Mouse (Mus musculus): ENCODE measurements at regions not wholly inside any gene's neighbourhood (a gene's known extent, or its start where the extent isn't known, plus 50 kb on each side); places are given as distances from the start of the nearest gene placed in this dataset.

DNA sequence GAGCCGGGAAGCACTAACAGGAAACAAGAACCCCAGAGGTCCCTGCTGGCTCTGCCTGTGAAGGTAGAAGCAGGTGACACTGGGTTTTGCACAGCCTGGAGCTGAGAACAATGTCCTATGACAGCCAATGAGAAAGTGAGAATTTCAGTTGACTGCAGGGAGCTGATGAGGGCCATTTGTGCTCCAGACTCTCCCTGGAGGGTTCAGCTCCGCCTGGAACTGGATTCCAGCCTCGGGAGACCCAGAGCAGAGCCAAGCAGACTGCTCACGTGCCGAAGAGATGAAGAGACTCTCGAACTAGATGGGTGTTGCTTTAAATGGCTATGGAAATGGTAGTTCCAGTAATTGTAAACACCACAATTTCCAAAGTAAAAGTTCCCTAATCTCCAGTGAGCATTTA, 93.5 kb downstream of the Cand1 start:
- Histone ChIP-seq H3K4me2 (ENCODE audit: low read depth, low read length) (no peak overlapping the region), H3K9me3 (replicated peaks; ENCODE audit: control insufficient read depth, low read length) (no peaks in the 10 kb centered on the region), H3K27me3 (ENCODE audit: control insufficient read depth, insufficient read depth, low read length) (no peaks in the 10 kb centered on the region), H3K9ac (ENCODE audit: low read length) (no peak overlapping the region), H3K4me1 (ENCODE audit: control insufficient read depth, insufficient read depth, low read length) (no peaks in the 10 kb centered on the region), H3K36me3 (ENCODE audit: control insufficient read depth, insufficient read depth, low read length) (no peaks in the 10 kb centered on the region), H3K4me3 (replicated peaks; ENCODE audit: low read length) (no peak overlapping the region), H3K27ac (ENCODE audit: low read length) (no peak overlapping the region)
- no peak for ATAC-seq (ENCODE audit: insufficient read depth, low FRiP score)
- WGBS: 55% methylated on average over 6 of the region's 6 CpGs

DNA sequence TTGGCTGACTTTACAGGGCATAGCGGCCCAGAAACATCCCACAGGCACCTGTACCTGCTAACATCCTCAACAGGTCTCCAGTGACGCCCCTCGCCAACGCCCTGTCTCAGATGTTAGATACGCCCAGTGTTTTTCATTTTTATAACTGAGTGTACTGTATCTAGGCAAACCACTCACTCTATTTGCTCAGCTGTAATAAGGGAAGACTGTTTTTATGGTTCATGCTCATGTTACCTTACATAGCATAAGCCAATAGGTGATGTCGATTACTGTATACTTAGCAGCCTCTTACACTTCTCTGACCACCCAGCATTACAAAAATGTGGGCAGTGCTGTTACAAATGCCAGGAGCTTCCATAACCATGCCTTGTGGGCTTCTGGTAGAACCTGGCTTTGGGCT, 97.0 kb downstream of the Cand1 start:
- H3K9me3 ChIP-seq (replicated peaks; ENCODE audit: control insufficient read depth, low read length): no peaks in the 10 kb centered on the region
- WGBS: 91% methylated on average over 6 of the region's 6 CpGs
- H3K4me1 ChIP-seq (ENCODE audit: control insufficient read depth, insufficient read depth, low read length): no peaks in the 10 kb centered on the region
- no peaks in the 10 kb centered on the region for H3K27me3 ChIP-seq (ENCODE audit: control insufficient read depth, insufficient read depth, low read length)
- no peak overlapping the region for H3K27ac ChIP-seq (ENCODE audit: low read length)
- ATAC-seq (ENCODE audit: insufficient read depth, low FRiP score): no peak
- H3K9ac ChIP-seq (ENCODE audit: low read length): no peak overlapping the region
- no peak overlapping the region for H3K4me3 ChIP-seq (replicated peaks; ENCODE audit: low read length)
- no peaks in the 10 kb centered on the region for H3K36me3 ChIP-seq (ENCODE audit: control insufficient read depth, insufficient read depth, low read length)
- no peak overlapping the region for H3K4me2 ChIP-seq (ENCODE audit: low read depth, low read length)

DNA sequence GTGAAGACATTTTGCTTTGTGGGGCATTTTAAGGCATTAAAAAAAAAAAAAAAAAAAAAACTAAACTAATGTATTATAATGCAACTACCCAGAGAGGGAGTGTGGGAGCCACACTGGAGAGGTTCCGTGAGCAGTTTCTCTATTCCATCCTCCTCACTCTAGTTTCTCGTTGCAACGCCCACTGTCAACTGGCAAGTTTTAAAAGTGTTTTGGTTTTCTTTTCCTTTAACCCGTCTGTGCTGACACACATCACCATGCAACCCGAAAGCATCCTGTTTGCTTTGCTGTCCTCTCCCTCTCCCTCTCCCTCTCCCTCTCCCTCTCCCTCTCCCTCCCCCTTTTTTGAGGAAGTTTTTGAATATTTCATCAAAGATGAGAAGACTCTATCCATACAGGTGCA, 97.5 kb downstream of the Cand1 start:
- Histone ChIP-seq H3K27me3 (ENCODE audit: control insufficient read depth, insufficient read depth, low read length) (no peaks in the 10 kb centered on the region), H3K9me3 (replicated peaks; ENCODE audit: control insufficient read depth, low read length) (no peaks in the 10 kb centered on the region), H3K4me1 (ENCODE audit: control insufficient read depth, insufficient read depth, low read length) (no peaks in the 10 kb centered on the region), H3K4me2 (ENCODE audit: low read depth, low read length) (no peak overlapping the region), H3K4me3 (replicated peaks; ENCODE audit: low read length) (no peak overlapping the region), H3K27ac (ENCODE audit: low read length) (no peak overlapping the region), H3K9ac (ENCODE audit: low read length) (no peak overlapping the region), H3K36me3 (ENCODE audit: control insufficient read depth, insufficient read depth, low read length) (no peaks in the 10 kb centered on the region)
- ATAC-seq (ENCODE audit: insufficient read depth, low FRiP score): no peak
- 67% methylated on average over 5 of the region's 5 CpGs for WGBS

DNA sequence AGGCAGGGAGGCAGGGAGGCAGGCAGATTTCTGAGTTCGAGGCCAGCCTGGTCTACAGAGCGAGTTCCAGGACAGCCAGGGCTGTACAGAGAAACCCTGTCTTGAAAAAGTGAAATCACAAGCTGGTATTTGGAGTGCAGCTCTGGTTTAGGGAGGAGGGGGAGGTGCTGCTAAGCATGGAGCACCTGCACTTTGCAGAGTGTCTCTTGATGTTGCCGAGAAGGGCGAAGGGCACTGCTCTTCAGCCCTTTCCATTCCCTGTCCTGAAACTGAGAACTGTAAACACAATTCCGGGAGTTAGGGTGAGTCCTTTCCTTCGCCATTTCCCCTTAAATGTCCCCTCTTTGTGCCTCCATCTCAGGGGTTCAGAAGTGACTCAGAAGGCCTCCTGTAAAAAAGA, 101.6 kb downstream of the Cand1 start:
- Histone ChIP-seq H3K9me3 (replicated peaks; ENCODE audit: control insufficient read depth, low read length) (no peaks in the 10 kb centered on the region), H3K27ac (ENCODE audit: low read length) (no peak overlapping the region), H3K36me3 (ENCODE audit: control insufficient read depth, insufficient read depth, low read length) (no peaks in the 10 kb centered on the region), H3K4me2 (ENCODE audit: low read depth, low read length) (no peak overlapping the region), H3K9ac (ENCODE audit: low read length) (no peak overlapping the region), H3K4me1 (ENCODE audit: control insufficient read depth, insufficient read depth, low read length) (peaks cover 3% of the 10 kb centered on the region; the same call in 1 of the 2 replicates), H3K4me3 (replicated peaks; ENCODE audit: low read length) (no peak overlapping the region), H3K27me3 (ENCODE audit: control insufficient read depth, insufficient read depth, low read length) (no peaks in the 10 kb centered on the region)
- 49% methylated on average over 6 of the region's 6 CpGs for WGBS
- no peak for ATAC-seq (ENCODE audit: insufficient read depth, low FRiP score)

DNA sequence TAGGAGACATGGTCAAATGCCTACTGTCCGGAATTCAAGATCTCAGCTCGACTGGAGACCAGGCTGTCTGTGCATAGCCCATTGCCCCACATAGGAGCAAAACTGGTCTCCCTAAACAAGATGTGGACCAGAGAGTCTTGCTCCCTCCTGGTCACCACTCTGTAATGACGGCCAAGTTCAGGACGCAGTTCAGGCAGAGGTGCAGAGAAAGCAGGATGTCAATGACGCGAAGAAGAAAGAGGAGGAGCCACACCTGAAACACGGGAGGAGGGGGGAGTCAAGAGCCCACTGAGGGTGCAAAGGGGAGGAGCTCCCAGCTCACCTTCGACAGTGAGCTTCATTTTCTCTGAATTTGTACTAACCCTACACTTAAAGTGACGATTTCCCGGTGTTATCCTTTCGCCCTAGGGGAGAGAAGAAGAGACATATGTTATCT, 104.3 kb downstream of the Cand1 start:
- Histone ChIP-seq H3K4me1 (ENCODE audit: control insufficient read depth, insufficient read depth, low read length) (peaks cover 3% of the 10 kb centered on the region; the same call in 1 of the 2 replicates), H3K4me3 (replicated peaks; ENCODE audit: low read length) (no peak overlapping the region), H3K9ac (ENCODE audit: low read length) (no peak overlapping the region), H3K27ac (ENCODE audit: low read length) (no peak overlapping the region), H3K9me3 (replicated peaks; ENCODE audit: control insufficient read depth, low read length) (no peaks in the 10 kb centered on the region), H3K36me3 (ENCODE audit: control insufficient read depth, insufficient read depth, low read length) (no peaks in the 10 kb centered on the region), H3K4me2 (ENCODE audit: low read depth, low read length) (no peak overlapping the region), H3K27me3 (ENCODE audit: control insufficient read depth, insufficient read depth, low read length) (no peaks in the 10 kb centered on the region)
- no peak for ATAC-seq (ENCODE audit: insufficient read depth, low FRiP score)
- WGBS: 37% methylated on average over 11 of the region's 11 CpGs

DNA sequence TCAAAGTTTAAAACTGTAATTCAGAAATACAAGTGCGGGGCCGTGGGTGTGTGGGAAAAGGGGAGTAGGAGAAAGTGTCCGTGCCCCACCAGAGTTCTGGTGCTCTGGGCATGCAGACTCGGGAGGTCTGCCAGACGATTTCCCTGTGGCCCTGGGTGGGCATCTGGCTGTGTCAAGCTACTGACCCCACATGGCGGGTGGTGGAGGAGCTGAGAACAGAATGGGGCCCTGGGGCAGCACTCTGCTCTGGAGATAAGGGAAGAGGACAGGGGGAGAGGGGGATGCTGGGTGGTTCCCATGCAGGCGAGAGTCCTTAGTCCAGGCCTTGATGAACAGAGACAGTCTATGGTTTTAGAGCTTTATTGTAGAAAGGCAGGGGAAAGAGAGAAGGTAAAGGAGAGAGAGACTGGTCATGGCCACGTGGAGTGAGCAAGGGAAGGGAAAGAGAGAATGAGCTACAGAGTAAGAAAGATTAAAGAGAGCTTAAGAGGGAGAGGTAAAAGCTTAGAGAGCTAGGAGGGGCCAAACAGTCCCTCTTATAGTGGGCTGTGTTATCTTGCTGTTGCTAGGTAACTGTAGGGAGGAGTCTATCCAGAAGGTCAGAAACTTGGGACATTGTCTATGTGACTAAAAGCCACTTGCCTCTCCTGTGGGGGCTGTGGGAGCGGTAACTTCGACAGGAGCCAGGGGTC, 104.9 kb downstream of the Cand1 start:
- Histone ChIP-seq H3K4me1 (ENCODE audit: control insufficient read depth, insufficient read depth, low read length) (peaks cover 3% of the 10 kb centered on the region; the same call in 1 of the 2 replicates), H3K9me3 (replicated peaks; ENCODE audit: control insufficient read depth, low read length) (no peaks in the 10 kb centered on the region), H3K27ac (ENCODE audit: low read length) (no peak overlapping the region), H3K4me3 (replicated peaks; ENCODE audit: low read length) (no peak overlapping the region), H3K36me3 (ENCODE audit: control insufficient read depth, insufficient read depth, low read length) (no peaks in the 10 kb centered on the region), H3K4me2 (ENCODE audit: low read depth, low read length) (no peak overlapping the region), H3K9ac (ENCODE audit: low read length) (no peak overlapping the region), H3K27me3 (ENCODE audit: control insufficient read depth, insufficient read depth, low read length) (no peaks in the 10 kb centered on the region)
- ATAC-seq (ENCODE audit: insufficient read depth, low FRiP score): no peak
- 47% methylated on average over 10 of the region's 10 CpGs for WGBS

DNA sequence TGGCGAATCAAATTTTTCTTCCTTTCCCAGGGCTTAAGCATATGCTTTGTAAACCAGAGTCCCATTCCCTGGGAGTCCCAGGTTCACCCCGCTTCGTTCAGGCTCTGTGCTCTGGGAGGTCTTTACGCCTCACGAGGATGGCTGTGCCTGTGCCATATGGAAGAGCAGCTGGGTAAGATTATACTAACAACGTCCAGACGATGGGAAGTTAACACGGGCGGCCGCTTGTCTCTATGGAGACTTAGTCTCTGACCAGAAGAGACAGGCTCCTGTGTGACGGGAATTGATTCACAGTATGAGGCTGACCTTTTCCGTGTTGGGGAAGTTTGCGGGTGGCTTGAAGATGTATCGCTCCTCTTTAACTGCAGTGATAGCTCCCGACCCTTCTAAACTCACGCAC, 107.9 kb downstream of the Cand1 start:
- no peak overlapping the region for H3K27ac ChIP-seq (ENCODE audit: low read length)
- H3K9ac ChIP-seq (ENCODE audit: low read length): no peak overlapping the region
- 29% methylated on average over 16 of the region's 16 CpGs for WGBS
- no peak for ATAC-seq (ENCODE audit: insufficient read depth, low FRiP score)
- H3K9me3 ChIP-seq (replicated peaks; ENCODE audit: control insufficient read depth, low read length): no peaks in the 10 kb centered on the region
- no peak overlapping the region for H3K4me3 ChIP-seq (replicated peaks; ENCODE audit: low read length)
- peak overlapping the region; percentile 31 for H3K4me2 ChIP-seq (ENCODE audit: low read depth, low read length)
- peaks cover 3% of the 10 kb centered on the region; the same call in 1 of the 2 replicates for H3K4me1 ChIP-seq (ENCODE audit: control insufficient read depth, insufficient read depth, low read length)
- H3K27me3 ChIP-seq (ENCODE audit: control insufficient read depth, insufficient read depth, low read length): no peaks in the 10 kb centered on the region
- H3K36me3 ChIP-seq (ENCODE audit: control insufficient read depth, insufficient read depth, low read length): no peaks in the 10 kb centered on the region

DNA sequence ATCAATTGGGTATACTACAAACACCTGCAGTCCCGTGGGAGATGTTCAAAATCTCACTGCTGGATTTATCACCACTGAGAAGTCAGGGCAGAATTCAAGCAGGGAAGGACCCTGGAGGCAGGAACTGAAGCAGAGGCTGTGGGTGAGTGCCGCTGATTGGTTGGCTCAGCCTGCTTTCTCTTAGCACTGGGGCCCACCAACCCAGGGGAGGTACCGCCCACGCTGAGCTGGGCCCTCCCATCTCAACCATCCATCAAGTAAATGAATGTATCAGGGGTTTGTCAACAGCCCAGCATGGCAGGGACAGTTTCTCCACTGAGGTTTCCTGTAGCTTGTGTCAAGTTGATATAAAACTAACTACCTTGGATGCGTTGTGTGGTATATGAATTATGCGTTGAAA, 109.2 kb downstream of the Cand1 start:
- no peak for ATAC-seq (ENCODE audit: insufficient read depth, low FRiP score)
- WGBS: 70% methylated on average over 6 of the region's 6 CpGs

DNA sequence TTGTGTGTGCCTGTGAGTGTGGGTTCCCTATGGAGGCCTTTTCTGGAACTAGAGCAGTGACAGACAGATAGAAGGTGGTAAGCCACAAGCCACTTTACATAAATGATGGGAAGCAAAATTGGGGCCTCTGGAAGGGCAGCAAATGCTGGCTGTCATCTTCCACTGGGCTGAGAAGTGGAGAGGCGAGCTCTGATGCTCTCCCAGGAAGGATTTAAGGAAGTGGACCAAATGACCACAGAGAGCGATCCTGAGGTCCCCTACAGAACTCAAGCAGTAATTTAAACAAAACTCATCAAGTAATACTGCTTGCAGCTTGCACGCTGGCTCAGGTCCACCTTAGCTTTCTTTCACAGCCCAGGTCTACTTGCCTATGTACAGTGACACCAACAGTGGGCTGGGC, 111.8 kb downstream of the Cand1 start:
- ATAC-seq (ENCODE audit: insufficient read depth, low FRiP score): no peak
- Histone ChIP-seq H3K27me3 (ENCODE audit: control insufficient read depth, insufficient read depth, low read length) (no peaks in the 10 kb centered on the region), H3K9me3 (replicated peaks; ENCODE audit: control insufficient read depth, low read length) (no peaks in the 10 kb centered on the region), H3K36me3 (ENCODE audit: control insufficient read depth, insufficient read depth, low read length) (no peaks in the 10 kb centered on the region), H3K4me3 (replicated peaks; ENCODE audit: low read length) (no peak overlapping the region), H3K27ac (ENCODE audit: low read length) (no peak overlapping the region), H3K9ac (ENCODE audit: low read length) (no peak overlapping the region), H3K4me2 (ENCODE audit: low read depth, low read length) (no peak overlapping the region), H3K4me1 (ENCODE audit: control insufficient read depth, insufficient read depth, low read length) (no peaks in the 10 kb centered on the region)
- 77% methylated on average over 3 of the region's 3 CpGs for WGBS

More for the DNA sequence above, 109.2 kb downstream of the Cand1 start:
- no peaks in the 10 kb centered on the region for H3K9me3 ChIP-seq (replicated peaks; ENCODE audit: control insufficient read depth, low read length)
- H3K4me1 ChIP-seq (ENCODE audit: control insufficient read depth, insufficient read depth, low read length): peaks cover 3% of the 10 kb centered on the region; the same call in 1 of the 2 replicates
- H3K27ac ChIP-seq (ENCODE audit: low read length): no peak overlapping the region
- H3K4me3 ChIP-seq (replicated peaks; ENCODE audit: low read length): no peak overlapping the region
- H3K9ac ChIP-seq (ENCODE audit: low read length): no peak overlapping the region
- H3K36me3 ChIP-seq (ENCODE audit: control insufficient read depth, insufficient read depth, low read length): no peaks in the 10 kb centered on the region
- no peaks in the 10 kb centered on the region for H3K27me3 ChIP-seq (ENCODE audit: control insufficient read depth, insufficient read depth, low read length)
- no peak overlapping the region for H3K4me2 ChIP-seq (ENCODE audit: low read depth, low read length)
